Mouse (Mus musculus) embryonic facial prominence, embryonic 12.5 days (tissue): Measurements from ENCODE around the gene Tmco1. TPM values are rescaled to one million over a fixed set of nuclear protein-coding genes. Genes with fewer than 3 reads are reported as not detected.

Experiments used
- ATAC-seq: fragments of 200-750 bp; cut with Nextera tagmentation; 2 replicates; pipeline ENCODE4 v1.8.0; 2017; ENCODE audit not compliant: insufficient number of reproducible peaks, insufficient read depth, low FRiP score, low TSS enrichment
- H3K27ac ChIP-seq: fragments of 300-500 bp; sonication (generic); 2 replicates; pipeline ENCODE4 v1.5.1; 2016; ENCODE audit warnings: mild to moderate bottlenecking
- H3K27me3 ChIP-seq: fragments of 300-500 bp; sonication (generic); 2 replicates; pipeline ENCODE4 v1.6.1; 2016; ENCODE audit warnings: mild to moderate bottlenecking, moderate library complexity
- H3K36me3 ChIP-seq: fragments of 300-500 bp; sonication (generic); 2 replicates; pipeline ENCODE4 v1.6.1; 2016; ENCODE audit warnings: mild to moderate bottlenecking
- H3K4me1 ChIP-seq: fragments of 300-500 bp; sonication (generic); 2 replicates; pipeline ENCODE4 v1.6.1; 2016
- H3K4me2 ChIP-seq: fragments of 300-500 bp; sonication (generic); replicated peaks from 2 replicates; pipeline ENCODE4 v1.6.1; 2016; ENCODE audit warnings: mild to moderate bottlenecking, moderate library complexity
- H3K4me3 ChIP-seq: fragments of 300-500 bp; sonication (generic); 2 replicates; pipeline ENCODE4 v1.5.1; 2016; ENCODE audit warnings: mild to moderate bottlenecking
- H3K9ac ChIP-seq: fragments of 300-500 bp; sonication (generic); 2 replicates; pipeline ENCODE4 v1.6.1; 2016; ENCODE audit warnings: mild to moderate bottlenecking, moderate library complexity
- H3K9me3 ChIP-seq: fragments of 300-500 bp; sonication (generic); 2 replicates; pipeline ENCODE4 v1.6.1; 2016; ENCODE audit warnings: mild to moderate bottlenecking, moderate library complexity
- WGBS: fragments of 180-500 bp; shearing (Covaris S2); methylation state at CpG from one replicate; pipeline ENCODE4 v1.1.7; 2016; 5-methylcytosine and 5-hydroxymethylcytosine counted together
- polyA plus RNA-seq: library from polyadenylated mRNA; unstranded; fragments of >200 nt; fragmentation: Nextera tagmentation; extraction: Ambion mirVana; gene quantifications from 2 replicates; pipeline ENCODE4 v1.2.1, GENCODE M21; 2016

Gene Tmco1
- polyA plus RNA-seq, 1 experiment from 2014 or later: 66.3 TPM

DNA sequence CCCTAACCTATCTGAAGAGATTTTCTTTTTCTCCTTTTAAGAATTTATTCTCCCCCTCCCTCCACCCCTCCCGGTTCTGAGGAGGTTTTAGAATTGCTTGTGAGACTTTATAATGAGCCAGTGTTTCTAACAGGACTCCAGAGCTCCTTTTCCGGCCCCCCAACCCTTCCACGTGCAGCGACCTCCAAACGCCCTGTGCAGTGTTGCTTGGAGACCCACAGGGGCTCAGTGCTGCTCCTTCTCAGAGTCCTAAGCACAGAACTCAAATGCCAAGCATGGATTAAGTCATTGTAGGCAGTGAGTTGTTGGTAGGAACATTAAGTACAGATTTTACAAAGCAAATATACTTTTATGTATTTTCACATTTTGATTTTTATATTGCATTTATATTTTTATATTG is 55.1 kb downstream of the Tmco1 start:
- ATAC-seq: no peak
- Histone ChIP-seq H3K4me3 (no peak overlapping the region), H3K9ac (no peak overlapping the region), H3K4me1 (no peaks in the 10 kb centered on the region), H3K36me3 (peaks cover 32% of the 10 kb centered on the region), H3K27ac (no peak overlapping the region), H3K27me3 (no peaks in the 10 kb centered on the region), H3K4me2 (no peak overlapping the region), H3K9me3 (no peaks in the 10 kb centered on the region)
- 55% methylated on average over 5 of the region's 5 CpGs for WGBS

DNA sequence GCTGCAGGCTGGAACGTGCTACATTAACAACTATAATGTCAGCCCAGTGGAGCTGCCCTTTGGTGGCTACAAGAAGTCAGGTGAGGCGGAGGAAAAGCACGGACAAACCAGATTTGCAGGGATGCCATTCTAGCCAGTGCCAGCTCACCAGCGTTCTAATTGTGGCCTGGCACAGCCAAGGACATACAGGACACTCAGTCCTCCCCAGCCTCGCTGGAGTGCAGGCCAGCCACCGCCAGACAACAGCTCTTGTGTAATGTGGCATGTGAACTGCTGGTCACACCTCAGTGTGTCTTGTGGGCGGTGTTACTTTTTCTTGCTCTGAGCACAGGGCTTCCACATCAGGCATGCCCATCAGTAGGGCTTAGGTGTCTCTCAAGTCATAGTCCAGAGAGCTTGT is 57.6 kb downstream of the Tmco1 start:
- Histone ChIP-seq H3K36me3 (peaks cover 26% of the 10 kb centered on the region), H3K9ac (no peak overlapping the region), H3K4me1 (no peaks in the 10 kb centered on the region), H3K27ac (no peak overlapping the region), H3K4me2 (no peak overlapping the region), H3K4me3 (no peak overlapping the region), H3K27me3 (no peaks in the 10 kb centered on the region), H3K9me3 (no peaks in the 10 kb centered on the region)
- no peak for ATAC-seq
- WGBS: 86% methylated on average over 7 of the region's 7 CpGs

- Histone ChIP-seq H3K4me2 (no peak overlapping the region), H3K27ac (no peak overlapping the region), H3K4me3 (no peak overlapping the region), H3K9ac (no peak overlapping the region), H3K36me3 (peaks cover 25% of the 10 kb centered on the region), H3K9me3 (no peaks in the 10 kb centered on the region), H3K27me3 (no peaks in the 10 kb centered on the region), H3K4me1 (no peaks in the 10 kb centered on the region)
- no peak for ATAC-seq
- WGBS: 90% methylated on average over 6 of the region's 6 CpGs
Measured at GRCm38 (mm10) chr1:167366621-167367020, 58.4 kb downstream of the Tmco1 start.

GRCm38 (mm10) chr1:167368018-167368417 is 59.8 kb downstream of the Tmco1 start:
- H3K9me3 ChIP-seq: no peaks in the 10 kb centered on the region
- no peak overlapping the region for H3K4me3 ChIP-seq
- H3K36me3 ChIP-seq: peaks cover 25% of the 10 kb centered on the region
- H3K27ac ChIP-seq: no peak overlapping the region
- WGBS: 86% methylated on average over 4 of the region's 4 CpGs
- no peak overlapping the region for H3K9ac ChIP-seq
- H3K4me2 ChIP-seq: no peak overlapping the region
- ATAC-seq: no peak
- no peaks in the 10 kb centered on the region for H3K27me3 ChIP-seq
- H3K4me1 ChIP-seq: no peaks in the 10 kb centered on the region

- WGBS: 87% methylated on average over 7 of the region's 7 CpGs
- Histone ChIP-seq H3K4me2 (no peak overlapping the region), H3K9me3 (no peaks in the 10 kb centered on the region), H3K27me3 (no peaks in the 10 kb centered on the region), H3K36me3 (peaks cover 25% of the 10 kb centered on the region), H3K4me1 (no peaks in the 10 kb centered on the region), H3K9ac (no peak overlapping the region), H3K4me3 (no peak overlapping the region), H3K27ac (no peak overlapping the region)
- ATAC-seq: no peak
Measured at GRCm38 (mm10) chr1:167368513-167368912, 60.3 kb downstream of the Tmco1 start.

- no peak overlapping the region for H3K9ac ChIP-seq
- ATAC-seq: no peak
- H3K36me3 ChIP-seq: peaks cover 24% of the 10 kb centered on the region
- no peak overlapping the region for H3K27ac ChIP-seq
- WGBS: 9% methylated on average over 7 of the region's 7 CpGs
- H3K4me3 ChIP-seq: no peak overlapping the region
- peaks cover 7% of the 10 kb centered on the region; the same call in 1 of the 2 replicates for H3K4me1 ChIP-seq
- no peaks in the 10 kb centered on the region for H3K9me3 ChIP-seq
- H3K4me2 ChIP-seq: no peak overlapping the region
- no peaks in the 10 kb centered on the region for H3K27me3 ChIP-seq
Measured at GRCm38 (mm10) chr1:167369905-167370304, 61.7 kb downstream of the Tmco1 start.

GRCm38 (mm10) chr1:167372739-167373138 is 64.6 kb downstream of the Tmco1 start:
- no peak overlapping the region for H3K4me3 ChIP-seq
- H3K4me2 ChIP-seq: no peak overlapping the region
- no peak for ATAC-seq
- 93% methylated on average over 7 of the region's 7 CpGs for WGBS
- H3K36me3 ChIP-seq: 0 out of 2 replicates have a peak, but pooled peaks cover under 1% of the 10 kb centered on the region
- H3K27me3 ChIP-seq: no peaks in the 10 kb centered on the region
- H3K27ac ChIP-seq: no peak overlapping the region
- H3K9ac ChIP-seq: no peak overlapping the region
- peaks cover 8% of the 10 kb centered on the region; the same call in 1 of the 2 replicates for H3K4me1 ChIP-seq
- H3K9me3 ChIP-seq: no peaks in the 10 kb centered on the region

GRCm38 (mm10) chr1:167374003-167374784 is 66.0 kb downstream of the Tmco1 start:
- H3K36me3 ChIP-seq: no peaks in the 10 kb centered on the region
- no peak overlapping the region for H3K9ac ChIP-seq
- no peak overlapping the region for H3K27ac ChIP-seq
- H3K4me2 ChIP-seq: peak overlapping the region; percentile 16; the same call in 1 of the 2 replicates
- H3K4me1 ChIP-seq: peaks cover 13% of the 10 kb centered on the region; the same call in 1 of the 2 replicates
- no peaks in the 10 kb centered on the region for H3K27me3 ChIP-seq
- 20% methylated on average over 15 of the region's 15 CpGs for WGBS
- no peak overlapping the region for H3K4me3 ChIP-seq
- no peak; the same call in 1 of the 2 replicates for ATAC-seq
- no peaks in the 10 kb centered on the region for H3K9me3 ChIP-seq

- peaks cover 13% of the 10 kb centered on the region; the same call in 1 of the 2 replicates for H3K4me1 ChIP-seq
- no peak for ATAC-seq
- H3K36me3 ChIP-seq: no peaks in the 10 kb centered on the region
- H3K27me3 ChIP-seq: no peaks in the 10 kb centered on the region
- no peak overlapping the region for H3K27ac ChIP-seq
- H3K4me3 ChIP-seq: no peak overlapping the region
- no peak overlapping the region for H3K9ac ChIP-seq
- H3K4me2 ChIP-seq: 0 out of 2 replicates have a peak overlapping the region, but pooled peaks have one; percentile 16
- WGBS: 50% methylated on average over 2 of the region's 2 CpGs
- H3K9me3 ChIP-seq: no peaks in the 10 kb centered on the region
Measured at GRCm38 (mm10) chr1:167374942-167375341, 66.8 kb downstream of the Tmco1 start.

DNA sequence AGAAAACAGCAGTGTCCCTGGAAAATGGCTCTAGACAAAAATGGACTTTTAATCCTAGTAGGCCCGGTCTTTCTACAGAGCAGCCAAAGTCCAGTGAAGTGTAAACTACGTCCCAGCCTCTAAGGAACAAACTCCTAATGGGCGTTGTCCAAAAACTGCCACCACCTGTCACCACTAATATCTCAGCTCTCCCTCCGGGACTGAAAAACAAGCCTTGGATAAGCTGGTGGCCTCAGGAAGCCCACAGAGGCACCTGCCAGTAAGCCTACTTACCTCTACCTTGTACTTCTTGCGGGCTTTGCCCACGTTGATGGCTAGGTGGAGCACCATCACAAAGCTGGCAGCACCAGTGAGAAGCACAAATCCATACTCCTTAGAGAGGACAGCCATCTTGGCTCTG is 69.8 kb downstream of the Tmco1 start:
- WGBS: 58% methylated on average over 6 of the region's 6 CpGs
- H3K27ac ChIP-seq: no peak overlapping the region

GRCm38 (mm10) chr1:167379751-167380150 is 71.6 kb downstream of the Tmco1 start:
- ATAC-seq: no peak
- Histone ChIP-seq H3K9me3 (no peaks in the 10 kb centered on the region), H3K4me2 (no peak overlapping the region), H3K27me3 (no peaks in the 10 kb centered on the region), H3K36me3 (no peaks in the 10 kb centered on the region), H3K9ac (no peak overlapping the region), H3K4me3 (no peak overlapping the region), H3K4me1 (0 out of 2 replicates have a peak, but pooled peaks cover 7% of the 10 kb centered on the region), H3K27ac (no peak overlapping the region)
- 68% methylated on average over 5 of the region's 5 CpGs for WGBS

More for the DNA sequence above, 69.8 kb downstream of the Tmco1 start:
- H3K4me2 ChIP-seq: no peak overlapping the region
- no peaks in the 10 kb centered on the region for H3K27me3 ChIP-seq
- no peak overlapping the region for H3K9ac ChIP-seq
- H3K4me3 ChIP-seq: no peak overlapping the region
- ATAC-seq: no peak
- no peaks in the 10 kb centered on the region for H3K36me3 ChIP-seq
- H3K9me3 ChIP-seq: no peaks in the 10 kb centered on the region
- peaks cover 13% of the 10 kb centered on the region; the same call in 1 of the 2 replicates for H3K4me1 ChIP-seq

GRCm38 (mm10) chr1:167380223-167380622 is 72.0 kb downstream of the Tmco1 start:
- Histone ChIP-seq H3K4me1 (0 out of 2 replicates have a peak, but pooled peaks cover 5% of the 10 kb centered on the region), H3K9ac (no peak overlapping the region), H3K36me3 (no peaks in the 10 kb centered on the region), H3K4me2 (no peak overlapping the region), H3K27ac (no peak overlapping the region), H3K9me3 (no peaks in the 10 kb centered on the region), H3K4me3 (no peak overlapping the region), H3K27me3 (no peaks in the 10 kb centered on the region)
- ATAC-seq: no peak
- WGBS: 82% methylated on average over 2 of the region's 2 CpGs
